Mouse (Mus musculus): ENCODE measurements at regions not wholly inside any gene's neighbourhood (a gene's known extent, or its start where the extent isn't known, plus 50 kb on each side); places are given as distances from the start of the nearest gene placed in this dataset.

- Histone ChIP-seq H3K36me3 (ENCODE audit: poor library complexity, severe bottlenecking) (no peaks in the 10 kb centered on the region), H3K4me2 (no peak overlapping the region), H3K4me3 (no peak overlapping the region), H3K4me1 (no peaks in the 10 kb centered on the region), H3K27ac (no peak overlapping the region), H3K9me3 (replicated peaks) (no peaks in the 10 kb centered on the region), H3K9ac (no peak overlapping the region), H3K27me3 (no peaks in the 10 kb centered on the region)
- no peak for ATAC-seq
- 73% methylated on average over 5 of the region's 5 CpGs for WGBS
Observed at GRCm38 (mm10) chr12:6930726-6931125, 1046.7 kb upstream of the Apob start.

- ATAC-seq, result no peak
- Histone ChIP-seq H3K27me3 (no peaks in the 10 kb centered on the region), H3K4me3 (no peak overlapping the region), H3K4me1 (no peaks in the 10 kb centered on the region), H3K27ac (no peak overlapping the region), H3K36me3 (ENCODE audit: poor library complexity, severe bottlenecking) (no peaks in the 10 kb centered on the region), H3K9ac (no peak overlapping the region), H3K9me3 (replicated peaks) (no peaks in the 10 kb centered on the region), H3K4me2 (no peak overlapping the region)
- WGBS, result 87% methylated on average over 3 of the region's 3 CpGs
Observed at GRCm38 (mm10) chr12:6956638-6957037, 1020.8 kb upstream of the Apob start.

GRCm38 (mm10) chr12:6984664-6985063 is 992.8 kb upstream of the Apob start:
- ATAC-seq, result no peak
- no peaks in the 10 kb centered on the region for H3K27me3 ChIP-seq
- H3K27ac ChIP-seq, result no peak overlapping the region
- 78% methylated on average over 4 of the region's 4 CpGs for WGBS
- H3K36me3 ChIP-seq (ENCODE audit: poor library complexity, severe bottlenecking), result no peaks in the 10 kb centered on the region
- H3K9ac ChIP-seq, result no peak overlapping the region
- H3K4me3 ChIP-seq, result no peak overlapping the region
- no peaks in the 10 kb centered on the region for H3K4me1 ChIP-seq
- no peak overlapping the region for H3K4me2 ChIP-seq
- H3K9me3 ChIP-seq (replicated peaks), result no peaks in the 10 kb centered on the region

GRCm38 (mm10) chr12:7028447-7028846 is 949.0 kb upstream of the Apob start:
- 79% methylated on average over 4 of the region's 4 CpGs for WGBS
- Histone ChIP-seq H3K9ac (no peak overlapping the region), H3K27ac (no peak overlapping the region), H3K4me3 (no peak overlapping the region), H3K36me3 (ENCODE audit: poor library complexity, severe bottlenecking) (no peaks in the 10 kb centered on the region), H3K27me3 (no peaks in the 10 kb centered on the region), H3K4me2 (no peak overlapping the region), H3K4me1 (peaks cover 7% of the 10 kb centered on the region), H3K9me3 (replicated peaks) (no peaks in the 10 kb centered on the region)
- ATAC-seq, result peak; percentile 66; the same call in 1 of the 2 replicates

GRCm38 (mm10) chr12:7029396-7030065 is 947.9 kb upstream of the Apob start:
- peak overlapping the region; percentile 41; the same call in 1 of the 2 replicates for H3K27ac ChIP-seq
- no peaks in the 10 kb centered on the region for H3K9me3 ChIP-seq (replicated peaks)
- H3K27me3 ChIP-seq, result no peaks in the 10 kb centered on the region
- H3K36me3 ChIP-seq (ENCODE audit: poor library complexity, severe bottlenecking), result no peaks in the 10 kb centered on the region
- H3K4me2 ChIP-seq, result no peak overlapping the region
- H3K9ac ChIP-seq, result no peak overlapping the region
- H3K4me3 ChIP-seq, result no peak overlapping the region
- WGBS, result 8% methylated on average over 4 of the region's 4 CpGs
- peaks cover 7% of the 10 kb centered on the region for H3K4me1 ChIP-seq
- peak; percentile 80 for ATAC-seq

- no peaks in the 10 kb centered on the region for H3K4me1 ChIP-seq
- H3K4me3 ChIP-seq, result no peak overlapping the region
- no peak overlapping the region for H3K9ac ChIP-seq
- H3K27me3 ChIP-seq, result no peaks in the 10 kb centered on the region
- H3K36me3 ChIP-seq (ENCODE audit: poor library complexity, severe bottlenecking), result no peaks in the 10 kb centered on the region
- no peak overlapping the region for H3K27ac ChIP-seq
- no peak overlapping the region for H3K4me2 ChIP-seq
- no peak for ATAC-seq
- WGBS, result 83% methylated on average over 3 of the region's 3 CpGs
- H3K9me3 ChIP-seq (replicated peaks), result no peaks in the 10 kb centered on the region
Observed at GRCm38 (mm10) chr12:7050791-7051190, 926.7 kb upstream of the Apob start.

GRCm38 (mm10) chr12:7054575-7054974 is 922.9 kb upstream of the Apob start:
- 78% methylated on average over 2 of the region's 2 CpGs for WGBS
- no peak overlapping the region for H3K4me2 ChIP-seq
- H3K9ac ChIP-seq, result no peak overlapping the region

GRCm38 (mm10) chr12:7094582-7094981 is 882.9 kb upstream of the Apob start:
- Histone ChIP-seq H3K4me1 (no peaks in the 10 kb centered on the region), H3K4me3 (no peak overlapping the region), H3K36me3 (ENCODE audit: poor library complexity, severe bottlenecking) (no peaks in the 10 kb centered on the region), H3K9me3 (replicated peaks) (no peaks in the 10 kb centered on the region), H3K27me3 (no peaks in the 10 kb centered on the region), H3K4me2 (no peak overlapping the region), H3K9ac (no peak overlapping the region), H3K27ac (no peak overlapping the region)
- no peak for ATAC-seq
- 82% methylated on average over 4 of the region's 4 CpGs for WGBS

More at GRCm38 (mm10) chr12:7054575-7054974, 922.9 kb upstream of the Apob start:
- H3K4me3 ChIP-seq, result no peak overlapping the region
- ATAC-seq, result no peak
- H3K27me3 ChIP-seq, result no peaks in the 10 kb centered on the region
- H3K9me3 ChIP-seq (replicated peaks), result no peaks in the 10 kb centered on the region
- no peaks in the 10 kb centered on the region for H3K4me1 ChIP-seq
- no peaks in the 10 kb centered on the region for H3K36me3 ChIP-seq (ENCODE audit: poor library complexity, severe bottlenecking)
- H3K27ac ChIP-seq, result no peak overlapping the region

GRCm38 (mm10) chr12:7095440-7095839 is 882.0 kb upstream of the Apob start:
- Histone ChIP-seq H3K36me3 (ENCODE audit: poor library complexity, severe bottlenecking) (no peaks in the 10 kb centered on the region), H3K9ac (no peak overlapping the region), H3K27ac (no peak overlapping the region), H3K9me3 (replicated peaks) (no peaks in the 10 kb centered on the region), H3K27me3 (no peaks in the 10 kb centered on the region), H3K4me1 (no peaks in the 10 kb centered on the region), H3K4me3 (no peak overlapping the region), H3K4me2 (no peak overlapping the region)
- WGBS, result 22% methylated on average over 1 of the region's 1 CpGs
- peak; percentile 33; the same call in 1 of the 2 replicates for ATAC-seq

GRCm38 (mm10) chr12:7096221-7096620 is 881.2 kb upstream of the Apob start:
- Histone ChIP-seq H3K4me1 (no peaks in the 10 kb centered on the region), H3K27ac (no peak overlapping the region), H3K4me2 (no peak overlapping the region), H3K27me3 (no peaks in the 10 kb centered on the region), H3K9me3 (replicated peaks) (no peaks in the 10 kb centered on the region), H3K9ac (no peak overlapping the region), H3K36me3 (ENCODE audit: poor library complexity, severe bottlenecking) (no peaks in the 10 kb centered on the region), H3K4me3 (no peak overlapping the region)
- ATAC-seq, result no peak
- 80% methylated on average over 3 of the region's 3 CpGs for WGBS

- Histone ChIP-seq H3K4me2 (no peak overlapping the region), H3K27ac (no peak overlapping the region), H3K27me3 (no peaks in the 10 kb centered on the region), H3K9me3 (replicated peaks) (no peaks in the 10 kb centered on the region), H3K4me3 (no peak overlapping the region), H3K9ac (no peak overlapping the region), H3K4me1 (no peaks in the 10 kb centered on the region), H3K36me3 (ENCODE audit: poor library complexity, severe bottlenecking) (no peaks in the 10 kb centered on the region)
- ATAC-seq, result no peak
- 91% methylated on average over 3 of the region's 3 CpGs for WGBS
Observed at GRCm38 (mm10) chr12:7139044-7139443, 838.4 kb upstream of the Apob start.
